Mouse (Mus musculus) heart, adult 9 months (tissue): ENCODE measurements around the gene BC107364.
A peak's percentile ranks its signal among the peaks of the same experiment; 100 is the strongest.
"Not testable (repeated sequence)": the region's sequence is repeated elsewhere in the genome, so short reads cannot be mapped to it uniquely, and the experiment has no call there.

Experiments
- DNase-seq, 2 experiments: peaks; one replicate each; pipeline ENCODE4 v3.0.0; 2022; ENCODE audit warnings: low spot score in 2 of 2

BC107364 gene

DNA sequence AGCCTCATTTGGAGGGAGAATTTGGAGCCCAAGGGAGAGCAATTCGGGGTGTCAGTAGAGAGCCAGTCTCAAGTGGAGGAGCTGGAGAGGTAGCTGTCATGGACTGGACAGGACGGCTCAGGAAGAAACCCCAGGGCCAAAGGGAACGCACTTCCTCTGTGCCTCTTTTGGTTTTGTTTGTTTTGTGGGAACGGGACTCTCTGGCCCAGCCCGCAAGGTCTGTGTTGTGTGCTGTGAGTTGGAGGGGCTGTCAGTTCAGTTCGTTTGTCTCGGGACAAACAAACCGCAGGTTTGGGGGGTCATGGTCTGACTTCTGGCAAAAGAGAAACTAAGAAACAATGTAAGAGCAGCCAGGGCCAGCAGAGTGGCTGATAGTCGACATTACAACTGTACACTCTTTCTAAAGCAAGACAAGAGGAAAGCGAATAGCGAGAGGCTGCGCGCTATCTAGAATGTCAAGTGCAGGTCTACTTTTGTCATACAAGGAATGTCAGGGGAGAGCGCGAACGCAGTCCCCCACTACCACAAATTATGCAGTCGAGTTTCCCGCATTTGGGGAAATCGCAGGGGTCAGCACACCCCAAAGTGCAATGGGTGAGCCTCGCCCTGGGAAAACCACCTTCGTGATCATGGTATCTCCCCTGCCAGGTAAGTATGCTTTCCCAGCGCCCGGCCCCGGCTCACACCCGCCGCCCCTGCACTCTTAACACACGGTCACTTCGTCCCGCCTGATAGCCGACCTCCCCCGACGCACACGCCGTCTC is 34.1 kb upstream of the BC107364 start:
- DNase-seq, result peak in 1 of 2 experiments; percentile 34

DNA sequence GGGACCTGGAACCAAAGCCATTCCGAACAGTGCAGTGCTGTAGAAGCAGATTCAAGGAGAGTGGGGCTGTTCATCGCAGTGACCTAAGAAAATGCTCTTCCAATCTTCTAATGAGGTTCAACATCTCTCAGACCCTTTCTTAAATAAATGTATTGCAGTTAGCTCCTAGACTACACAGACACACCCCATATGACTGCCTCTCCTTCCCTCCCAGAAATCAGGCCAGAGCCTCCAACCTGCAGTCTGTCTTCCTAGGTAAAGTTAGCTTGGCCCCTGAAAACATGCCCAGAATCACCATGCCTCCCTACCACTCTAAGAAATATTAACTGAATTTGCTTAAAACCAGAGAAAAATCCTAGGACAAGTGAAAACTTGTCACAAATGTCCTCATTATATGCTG is 33.3 kb upstream of the BC107364 start:
- no peak for DNase-seq

DNA sequence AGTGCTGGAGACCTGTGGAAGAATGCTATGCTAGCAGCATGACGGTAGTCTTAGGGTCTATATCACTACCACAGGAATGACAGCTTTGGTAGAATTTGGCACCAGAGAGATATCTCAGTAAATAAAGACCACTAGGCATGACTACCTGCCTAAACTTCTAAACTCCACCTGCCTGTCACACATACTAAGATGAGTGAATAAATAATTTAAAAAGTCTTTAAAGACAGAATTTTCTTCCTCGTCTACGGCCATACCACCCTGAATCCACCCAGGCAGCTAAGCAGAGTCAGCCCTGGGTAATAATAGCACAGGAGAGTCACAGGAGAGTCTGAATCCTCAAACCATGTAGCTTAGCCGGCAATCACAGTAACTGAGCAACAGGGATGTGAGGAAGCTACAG is 32.8 kb upstream of the BC107364 start:
- DNase-seq, result no peak

DNA sequence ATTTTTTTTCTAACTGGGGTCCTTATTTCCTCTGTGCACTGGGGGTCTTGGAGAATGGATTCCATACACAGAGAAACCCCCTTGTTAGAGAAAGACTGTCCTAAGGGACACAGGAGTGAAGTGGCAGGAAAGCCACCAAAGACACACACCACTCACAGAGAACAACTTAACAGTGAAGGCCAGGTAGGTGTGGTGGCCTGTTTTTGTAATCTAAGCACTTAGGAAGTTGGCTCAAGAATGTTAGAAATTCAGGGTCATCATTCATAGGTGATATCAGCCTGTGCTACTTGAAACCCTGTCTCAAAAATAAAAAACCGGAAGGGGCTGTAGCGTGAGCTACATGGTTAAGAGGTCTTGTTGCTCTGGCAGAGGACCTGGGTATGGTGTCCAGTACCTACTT is 31.8 kb upstream of the BC107364 start:
- no peak for DNase-seq

DNA sequence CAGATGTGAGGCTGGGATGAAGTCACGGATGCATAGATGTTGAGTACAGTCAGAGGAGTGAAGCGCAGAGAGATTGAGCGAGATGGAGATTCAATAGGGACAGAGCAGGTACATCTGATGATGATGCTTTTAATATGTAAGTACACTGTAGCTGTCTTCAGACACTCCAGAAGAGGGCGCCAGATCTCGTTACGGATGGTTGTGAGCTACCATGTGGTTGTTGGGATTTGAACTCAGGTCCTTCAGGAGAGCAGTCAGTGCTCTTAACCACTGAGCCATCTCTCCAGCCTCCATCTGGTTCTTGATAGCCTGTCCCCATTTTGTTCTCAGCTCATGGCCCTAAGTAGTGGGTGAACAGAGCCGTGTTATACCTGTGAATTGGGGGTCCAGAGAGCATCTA is 30.9 kb upstream of the BC107364 start:
- DNase-seq, result not testable (repeated sequence)

- DNase-seq, result no peak
Measured at GRCm38 (mm10) chr3:96482451-96482850, 30.3 kb upstream of the BC107364 start.

DNA sequence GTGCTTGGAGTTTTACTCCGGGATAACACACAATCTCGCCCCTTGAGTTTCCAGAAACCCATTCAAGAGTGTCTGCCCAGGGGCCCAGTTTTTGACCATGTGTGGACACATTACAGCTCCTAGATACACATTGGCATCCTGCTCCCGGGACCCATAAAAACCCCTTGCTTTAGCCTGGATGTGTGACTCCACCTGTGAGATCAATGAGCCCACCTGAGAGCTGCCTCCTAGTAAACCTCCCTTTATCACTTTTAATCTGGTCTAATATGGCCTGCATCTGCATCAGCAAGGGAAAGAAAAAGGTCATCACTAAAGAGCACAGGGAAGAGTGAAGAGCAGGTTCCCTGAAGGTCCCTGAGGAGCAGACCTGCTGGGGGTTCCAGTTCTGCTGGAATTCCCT is 29.8 kb upstream of the BC107364 start:
- no peak for DNase-seq

DNA sequence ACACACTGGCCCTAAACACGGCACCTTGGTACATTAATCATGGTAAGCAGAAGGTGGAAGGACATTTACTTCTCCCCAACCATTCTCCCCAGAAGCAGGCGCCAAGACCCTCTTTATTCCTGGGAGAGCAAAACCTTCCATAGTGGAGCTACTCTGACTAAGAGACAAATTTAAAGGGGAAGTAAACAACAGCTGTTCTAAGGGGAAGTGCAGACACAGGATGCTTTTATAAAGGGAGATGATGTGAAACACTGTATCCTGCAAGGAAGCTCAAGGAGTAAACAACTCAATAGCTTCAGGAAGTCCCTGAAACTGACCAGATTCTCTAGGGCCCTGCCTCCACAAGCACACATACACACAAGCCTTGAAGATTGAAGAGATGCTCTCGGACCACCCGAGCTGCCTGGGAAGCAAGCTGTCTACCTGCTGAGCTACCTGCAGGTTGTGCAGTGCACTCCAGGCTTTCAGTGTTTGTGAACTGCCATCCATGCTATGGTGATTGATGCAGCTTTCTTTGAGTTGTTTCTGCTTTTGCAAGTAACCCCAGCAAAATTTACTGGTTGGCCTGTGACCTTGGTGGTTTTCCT is 28.7 kb upstream of the BC107364 start:
- DNase-seq, result no peak

DNA sequence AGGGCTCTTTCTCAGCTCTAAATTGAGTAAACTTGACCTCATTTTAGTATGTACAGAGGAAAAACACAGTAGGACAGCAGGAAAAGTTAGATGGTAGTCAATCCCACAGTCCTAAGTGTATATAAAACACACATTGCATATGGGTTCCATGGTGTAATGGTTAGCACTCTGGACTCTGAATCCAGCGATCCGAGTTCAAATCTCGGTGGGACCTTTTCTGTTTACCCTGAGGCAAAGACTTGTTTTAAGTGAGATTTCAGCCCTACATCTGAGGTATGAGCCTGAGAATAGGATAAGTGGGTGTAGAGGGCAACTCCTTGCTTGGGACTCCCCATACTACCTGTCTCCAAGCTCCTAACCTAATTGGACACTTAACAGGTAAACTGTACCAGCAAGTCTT is 27.1 kb upstream of the BC107364 start:
- DNase-seq, result no peak

DNA sequence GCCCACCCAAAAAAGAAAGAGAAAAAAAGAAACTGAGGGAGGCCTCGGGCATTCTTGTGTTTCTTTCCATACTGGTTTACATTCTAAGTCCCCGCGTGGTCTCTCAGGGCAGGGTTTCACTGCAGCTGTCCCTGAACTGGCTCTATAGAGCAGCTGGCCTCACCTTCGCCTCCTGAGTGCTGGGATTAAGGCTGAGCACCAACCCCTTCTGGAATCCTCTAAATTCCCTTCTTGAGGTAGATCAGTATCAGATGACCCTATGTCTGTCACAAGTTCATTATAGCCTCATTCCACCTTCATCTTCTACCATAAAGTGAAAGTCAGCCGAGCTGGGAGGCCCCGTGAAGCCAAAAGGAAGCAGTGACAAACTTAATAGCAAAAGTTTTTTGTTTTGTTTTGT is 25.5 kb upstream of the BC107364 start:
- DNase-seq, result no peak

- DNase-seq, result no peak
Measured at GRCm38 (mm10) chr3:96477084-96477483, 25.0 kb upstream of the BC107364 start.

GRCm38 (mm10) chr3:96474909-96475655 is 23.0 kb upstream of the BC107364 start:
- no peak for DNase-seq

GRCm38 (mm10) chr3:96473556-96473955 is 21.4 kb upstream of the BC107364 start:
- not testable (repeated sequence) for DNase-seq

DNA sequence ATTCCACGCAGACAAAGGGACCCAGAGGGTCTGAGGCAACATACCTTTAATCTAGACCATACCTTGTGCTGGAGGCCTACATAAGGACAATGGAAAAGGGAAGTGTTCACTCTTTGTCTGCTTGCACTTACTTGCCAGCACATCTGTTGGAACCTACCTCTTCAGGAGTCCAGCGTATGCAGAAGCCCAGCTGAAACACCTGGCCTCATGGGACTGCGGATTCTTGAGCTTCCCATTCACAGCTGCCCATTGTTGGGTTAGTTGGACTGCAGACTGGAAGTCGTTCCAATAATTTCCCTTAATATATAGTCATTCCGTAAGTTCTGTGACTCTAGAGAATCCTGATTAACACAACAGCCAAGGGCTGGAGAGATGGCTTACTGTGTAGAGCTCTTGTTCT is 20.0 kb upstream of the BC107364 start:
- no peak for DNase-seq

GRCm38 (mm10) chr3:96469626-96470025 is 17.5 kb upstream of the BC107364 start:
- DNase-seq, result no peak

DNA sequence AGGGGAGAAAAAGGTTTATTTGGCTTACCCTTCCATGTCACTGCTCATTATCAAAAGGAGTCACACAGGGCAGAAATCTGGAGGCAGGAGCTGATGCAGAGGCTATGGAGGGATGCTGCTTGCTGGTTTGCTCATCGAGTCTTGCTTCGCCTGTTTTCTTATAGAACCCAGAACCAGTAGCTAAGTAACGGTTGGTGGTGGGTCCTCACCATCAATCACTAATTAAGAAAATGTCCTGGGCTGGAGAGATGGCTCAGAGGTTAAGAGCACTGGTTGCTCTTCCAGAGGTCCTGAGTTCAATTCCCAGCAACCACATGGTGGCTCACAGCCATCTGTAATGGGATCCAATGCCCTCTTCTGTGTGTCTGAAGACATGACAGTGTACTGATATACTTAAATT is 16.2 kb upstream of the BC107364 start:
- not testable (repeated sequence) for DNase-seq

DNA sequence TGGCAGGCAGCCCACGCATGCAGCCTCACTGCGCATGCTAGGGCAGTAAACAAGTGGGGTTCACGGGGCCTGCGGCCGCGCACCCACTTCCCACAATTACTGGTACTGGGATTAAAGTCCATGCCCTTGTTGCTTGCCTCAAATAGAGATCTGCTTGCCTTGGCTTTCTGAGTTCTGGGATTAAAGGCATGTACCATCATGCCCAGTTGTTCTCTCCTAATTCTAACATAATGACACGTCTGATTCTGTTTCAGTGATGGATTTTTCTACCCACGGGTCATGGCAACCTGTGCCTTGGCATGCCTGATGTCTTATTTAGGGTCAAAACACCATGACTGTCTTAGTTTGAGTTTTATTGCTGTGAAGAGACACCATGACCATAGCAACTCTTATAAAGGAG is 15.5 kb upstream of the BC107364 start:
- no peak for DNase-seq

DNA sequence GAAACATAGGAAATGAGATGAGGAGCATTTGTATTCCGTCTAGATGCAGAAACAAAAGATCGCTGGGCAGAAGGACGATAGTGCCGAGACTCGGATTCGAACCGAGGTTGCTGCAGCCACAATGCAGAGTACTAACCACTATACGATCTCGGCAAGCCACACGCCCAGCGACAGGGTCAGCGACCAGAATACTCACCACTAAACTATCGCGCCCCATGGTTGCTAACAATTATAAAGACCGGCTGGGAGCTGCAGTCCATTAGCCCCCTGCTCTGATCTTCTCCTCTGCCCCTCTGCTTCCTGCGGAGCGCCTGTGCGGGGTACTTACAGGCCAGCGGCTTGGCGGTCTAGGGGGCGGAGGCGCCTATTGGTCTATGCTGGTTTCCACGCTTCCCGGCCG is 11.8 kb upstream of the BC107364 start:
- DNase-seq, result no peak

DNA sequence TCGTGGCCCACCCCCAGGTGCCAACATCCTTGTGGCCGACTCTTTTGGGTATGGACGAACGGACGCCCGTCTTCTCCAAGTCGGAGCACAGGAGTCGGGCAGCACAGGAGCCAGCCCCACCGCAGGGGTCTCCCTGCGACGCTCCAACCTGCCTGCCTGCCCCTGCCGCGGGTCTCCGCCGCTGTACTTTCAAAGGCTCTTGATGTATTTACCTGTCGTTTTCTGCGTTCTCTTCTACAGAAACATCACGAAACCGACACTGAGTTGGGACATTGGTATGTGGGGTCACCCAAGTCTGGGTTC is 8.4 kb upstream of the BC107364 start:
- DNase-seq, result not testable (repeated sequence)

DNA sequence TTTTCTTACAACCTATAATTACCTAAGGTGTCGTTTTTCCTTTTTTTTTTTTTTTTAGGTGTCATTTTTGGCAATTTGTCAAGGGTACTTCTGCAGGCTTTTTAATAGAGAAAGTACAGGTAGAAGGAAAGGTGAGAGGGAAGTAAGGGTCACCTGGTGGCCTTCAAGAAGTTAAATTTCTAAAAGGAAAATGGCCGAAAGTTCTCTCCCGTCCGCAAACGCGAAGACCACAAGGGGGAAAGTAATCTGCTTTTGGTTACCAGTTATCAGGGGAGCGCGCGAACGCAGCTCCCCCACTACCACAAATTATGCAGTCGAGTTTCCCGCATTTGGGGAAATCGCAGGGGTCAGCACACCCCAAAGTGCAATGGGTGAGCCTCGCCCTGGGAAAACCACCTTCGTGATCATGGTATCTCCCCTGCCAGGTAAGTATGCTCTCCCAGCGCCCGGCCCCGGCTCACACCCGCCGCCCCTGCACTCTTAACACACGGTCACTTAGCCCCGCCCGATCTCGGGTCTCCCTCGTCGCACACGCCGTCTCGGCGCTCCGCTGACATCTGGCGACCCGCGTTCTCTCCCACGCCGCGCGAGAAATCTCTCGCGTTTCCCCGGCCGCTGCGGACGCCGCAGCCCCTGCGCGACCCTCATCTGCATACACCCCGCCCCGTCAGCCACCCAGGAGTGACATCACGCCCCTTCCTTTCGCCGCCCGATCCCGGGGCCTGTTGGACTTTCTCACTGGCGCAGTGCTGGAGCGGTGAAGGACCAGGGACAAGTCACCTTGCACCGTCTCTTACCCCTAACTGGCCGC is 7.9 kb upstream of the BC107364 start:
- DNase-seq, result not testable (repeated sequence)

DNA sequence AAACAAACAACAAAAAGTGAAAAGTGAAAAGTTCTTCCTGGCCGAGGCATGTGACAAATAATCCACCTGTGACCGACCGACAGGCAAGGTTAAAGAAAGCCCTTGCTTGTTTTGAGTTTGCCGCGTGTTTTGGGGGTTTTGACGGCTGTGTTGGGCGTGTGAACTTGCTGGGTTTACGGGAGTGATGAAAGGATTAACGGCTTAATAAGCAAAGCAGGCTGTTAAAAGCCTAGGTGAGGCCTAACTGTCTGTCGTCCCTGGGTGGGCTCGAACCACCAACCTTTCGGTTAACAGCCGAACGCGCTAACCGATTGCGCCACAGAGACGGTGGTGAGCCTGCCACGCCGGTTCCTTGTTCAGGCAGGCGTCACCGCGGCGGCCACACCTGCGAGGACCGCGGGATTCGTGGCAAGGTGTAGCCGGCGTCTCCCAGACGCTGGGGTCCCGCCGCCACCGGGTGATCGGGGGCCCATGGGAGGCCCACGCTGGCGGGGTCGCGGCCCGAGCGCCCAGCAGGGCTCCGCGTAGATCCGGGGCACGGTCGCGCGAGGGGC is 6.9 kb upstream of the BC107364 start:
- not testable (repeated sequence) for DNase-seq

- DNase-seq, result not testable (repeated sequence)
Measured at GRCm38 (mm10) chr3:96458008-96458407, 5.9 kb upstream of the BC107364 start.
